Mouse (Mus musculus) thymus, postnatal 25 days (tissue): ENCODE data around the gene A3galt2.
A peak's percentile ranks its signal among the peaks of the same experiment; 100 is the strongest.

Source experiments
- DNase-seq: peaks from one replicate; pipeline ENCODE4 v3.0.0; 2022

A3galt2 gene

DNA sequence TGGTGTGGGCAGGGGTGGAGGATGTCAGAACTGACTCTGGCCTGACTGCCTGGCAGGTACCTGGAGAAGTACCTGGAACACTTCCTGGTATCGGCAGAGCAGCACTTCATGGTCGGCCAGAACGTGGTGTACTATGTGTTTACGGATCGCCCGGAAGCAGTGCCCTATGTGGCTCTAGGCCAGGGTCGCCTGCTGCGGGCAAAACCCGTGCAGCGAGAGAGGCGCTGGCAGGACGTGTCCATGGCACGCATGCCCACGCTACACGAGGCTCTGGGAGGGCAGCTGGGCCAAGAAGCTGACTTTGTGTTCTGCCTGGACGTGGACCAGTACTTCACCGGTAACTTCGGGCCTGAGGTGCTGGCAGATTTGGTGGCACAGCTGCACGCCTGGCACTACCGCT, 11.8 kb downstream of the A3galt2 start:
- no peak for DNase-seq

DNA sequence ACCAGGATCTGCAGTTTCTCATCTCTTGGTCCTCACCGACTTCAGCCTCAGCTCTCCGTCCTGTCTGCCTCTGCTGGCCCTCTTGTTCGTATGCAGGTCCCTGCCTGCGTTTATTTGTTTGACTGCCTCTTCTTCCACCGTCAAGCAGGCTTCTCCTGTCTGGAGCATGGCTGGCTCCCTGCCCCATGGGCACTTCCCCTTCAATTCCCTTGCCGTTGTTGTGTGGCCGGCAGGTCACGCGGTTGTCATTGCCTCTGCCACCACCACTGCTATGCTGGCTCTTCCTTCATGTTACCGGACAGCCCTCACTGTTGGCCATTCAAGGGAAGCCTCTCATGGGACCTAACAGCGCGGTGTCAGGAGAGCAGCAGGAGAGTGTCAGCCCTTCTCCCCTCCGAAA, 13.0 kb downstream of the A3galt2 start:
- no peak for DNase-seq

GRCm38 (mm10) chr4:128769569-128770355, 14.6 kb downstream of the A3galt2 start:
- no peak for DNase-seq

DNA sequence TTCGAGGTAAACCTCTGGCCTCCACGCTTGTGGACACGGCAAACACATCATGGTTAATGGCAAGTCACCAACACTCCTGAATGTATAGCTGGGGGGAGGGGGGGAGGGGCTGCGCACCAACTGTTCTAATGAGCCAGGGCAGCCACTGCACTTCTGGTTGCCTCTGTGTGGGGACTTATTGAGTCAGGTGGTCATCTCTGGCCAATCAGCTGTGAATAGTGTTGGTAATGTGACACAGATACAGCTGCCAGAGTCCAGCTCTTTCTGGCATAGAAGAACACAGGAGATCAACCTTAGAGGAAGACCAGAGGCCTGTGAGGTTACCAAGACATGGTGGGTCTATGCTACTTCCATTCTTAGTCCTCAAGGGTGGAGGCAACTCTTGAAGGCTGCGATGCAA, 15.5 kb downstream of the A3galt2 start:
- no peak for DNase-seq

GRCm38 (mm10) chr4:128773820-128774219, 18.7 kb downstream of the A3galt2 start:
- no peak for DNase-seq

DNA sequence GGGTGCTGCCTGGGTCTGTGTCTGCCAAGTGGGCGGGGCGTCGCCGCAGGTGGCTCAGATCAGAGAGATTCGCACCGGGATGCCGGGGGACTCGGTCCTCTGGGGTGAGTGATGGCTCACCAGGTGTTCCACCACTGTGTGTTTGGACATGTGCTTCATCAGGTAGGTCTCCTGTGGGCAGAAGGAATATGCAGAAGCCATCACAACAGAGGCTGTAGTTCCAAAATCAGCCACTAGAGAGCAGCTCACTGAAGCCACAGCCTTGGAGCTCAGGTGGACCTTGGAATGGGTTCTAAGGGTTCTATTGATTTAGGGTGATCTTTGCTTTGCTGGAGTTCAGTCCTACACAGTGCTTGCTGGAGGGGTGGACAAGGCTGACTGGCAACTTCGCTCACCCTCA, 19.3 kb downstream of the A3galt2 start:
- DNase-seq = peak; percentile 53

DNA sequence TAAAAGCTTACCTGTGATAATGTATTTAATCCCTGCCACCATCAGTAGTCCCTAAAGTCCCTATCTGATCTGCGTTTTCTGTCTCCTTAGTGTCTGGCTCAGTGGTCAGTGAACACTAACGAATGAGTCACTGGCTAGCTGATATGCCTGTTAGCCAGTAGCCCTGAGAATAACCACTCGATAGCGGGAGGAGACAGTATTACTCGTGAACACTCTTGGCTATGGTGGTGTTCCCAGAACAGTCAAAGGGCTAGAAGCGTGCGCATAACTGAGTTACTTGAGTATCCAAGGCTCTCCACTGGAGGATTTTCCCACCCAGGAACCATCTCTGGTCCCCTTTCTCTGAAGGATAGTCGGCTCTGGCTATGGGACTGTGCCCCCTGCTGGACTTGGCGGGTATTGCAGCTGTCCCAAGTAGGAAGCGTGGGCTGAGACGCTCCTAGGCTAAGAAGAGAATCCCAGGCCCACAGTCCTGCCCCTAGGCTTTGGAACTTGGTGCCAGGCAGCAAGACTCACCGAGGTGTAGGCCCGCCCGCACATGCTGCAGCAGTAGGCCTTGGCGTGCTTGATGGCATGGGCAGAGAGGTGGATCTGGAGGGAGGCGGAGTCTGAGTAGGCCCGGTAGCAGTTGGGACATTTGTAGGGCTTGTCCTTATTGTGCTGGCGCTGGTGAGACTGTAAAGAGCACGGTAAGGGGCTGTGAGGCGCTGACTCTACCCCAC, 21.6 kb downstream of the A3galt2 start:
- peak; percentile 73 for DNase-seq

GRCm38 (mm10) chr4:128777593-128777992, 22.4 kb downstream of the A3galt2 start:
- no peak for DNase-seq

DNA sequence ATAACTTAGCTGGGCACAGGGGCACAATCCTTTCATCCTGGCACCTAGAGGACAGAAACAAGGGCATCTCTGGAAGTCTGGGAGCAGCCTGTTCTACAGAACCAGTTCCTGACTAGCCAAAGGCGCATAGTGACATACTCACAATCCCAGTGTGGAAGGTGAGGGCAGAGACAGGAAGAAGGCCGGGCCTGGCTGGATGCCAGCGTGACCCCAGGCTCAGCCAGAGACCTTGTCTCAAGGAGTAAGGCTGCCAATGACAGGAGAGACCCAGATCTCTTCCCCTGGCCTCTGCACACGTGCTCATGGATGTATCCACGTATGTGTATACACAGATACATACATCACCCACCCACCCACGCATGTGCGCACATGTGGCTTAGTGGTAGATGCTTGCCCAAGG, 26.9 kb downstream of the A3galt2 start:
- no peak for DNase-seq

DNA sequence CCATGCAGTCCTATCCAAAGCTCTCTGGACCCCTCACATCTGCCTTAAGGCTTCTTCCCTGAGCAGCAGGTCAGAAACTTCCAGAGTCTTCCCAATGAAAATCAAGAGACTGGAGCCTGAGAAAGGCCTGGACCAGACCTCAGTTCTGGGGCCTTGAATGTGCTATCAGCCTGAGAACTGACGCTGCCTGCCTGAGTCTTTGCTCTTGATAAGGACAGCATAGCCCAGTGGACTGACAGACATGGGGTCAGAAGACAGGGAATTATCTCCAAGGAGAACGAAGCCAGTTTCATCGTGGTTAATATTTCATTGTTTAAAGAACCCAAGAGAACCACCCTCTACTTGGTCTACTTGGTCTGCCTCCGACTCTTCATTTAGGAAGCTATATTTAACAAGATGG, 27.5 kb downstream of the A3galt2 start:
- DNase-seq = no peak

DNA sequence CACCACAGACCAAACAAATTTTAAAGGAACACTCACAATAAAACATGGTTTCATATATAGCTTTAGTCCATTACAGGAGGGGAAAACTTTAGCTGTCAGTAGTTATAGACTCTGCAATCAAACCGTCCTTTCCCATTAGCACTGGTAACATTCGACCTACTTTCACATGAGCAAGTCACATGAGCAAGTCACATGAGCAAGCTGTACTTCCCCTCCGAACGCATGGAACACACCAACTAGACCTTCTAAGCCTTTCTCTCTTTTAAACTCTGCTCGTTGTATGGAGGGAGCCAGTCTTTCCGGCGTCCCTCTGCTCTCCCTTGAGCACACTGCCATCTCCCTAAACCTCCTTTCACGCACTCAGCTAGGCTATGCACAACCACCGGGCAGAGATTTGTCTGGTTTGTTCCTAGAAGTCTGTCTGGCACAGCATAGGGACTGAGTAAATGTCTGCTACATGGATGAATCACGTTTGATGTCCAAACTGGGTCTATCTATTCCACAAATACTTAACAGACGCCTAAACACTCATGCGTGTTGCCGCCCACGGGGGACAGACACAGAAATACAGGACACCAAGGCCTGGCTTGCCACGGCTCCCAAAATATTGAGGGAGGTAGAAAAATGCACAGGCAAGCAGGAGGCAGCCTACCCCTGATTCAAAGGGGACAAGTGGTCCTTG, 29.9 kb downstream of the A3galt2 start:
- no peak for DNase-seq

- DNase-seq = no peak
Measured at GRCm38 (mm10) chr4:128785921-128786654, 30.9 kb downstream of the A3galt2 start.

DNA sequence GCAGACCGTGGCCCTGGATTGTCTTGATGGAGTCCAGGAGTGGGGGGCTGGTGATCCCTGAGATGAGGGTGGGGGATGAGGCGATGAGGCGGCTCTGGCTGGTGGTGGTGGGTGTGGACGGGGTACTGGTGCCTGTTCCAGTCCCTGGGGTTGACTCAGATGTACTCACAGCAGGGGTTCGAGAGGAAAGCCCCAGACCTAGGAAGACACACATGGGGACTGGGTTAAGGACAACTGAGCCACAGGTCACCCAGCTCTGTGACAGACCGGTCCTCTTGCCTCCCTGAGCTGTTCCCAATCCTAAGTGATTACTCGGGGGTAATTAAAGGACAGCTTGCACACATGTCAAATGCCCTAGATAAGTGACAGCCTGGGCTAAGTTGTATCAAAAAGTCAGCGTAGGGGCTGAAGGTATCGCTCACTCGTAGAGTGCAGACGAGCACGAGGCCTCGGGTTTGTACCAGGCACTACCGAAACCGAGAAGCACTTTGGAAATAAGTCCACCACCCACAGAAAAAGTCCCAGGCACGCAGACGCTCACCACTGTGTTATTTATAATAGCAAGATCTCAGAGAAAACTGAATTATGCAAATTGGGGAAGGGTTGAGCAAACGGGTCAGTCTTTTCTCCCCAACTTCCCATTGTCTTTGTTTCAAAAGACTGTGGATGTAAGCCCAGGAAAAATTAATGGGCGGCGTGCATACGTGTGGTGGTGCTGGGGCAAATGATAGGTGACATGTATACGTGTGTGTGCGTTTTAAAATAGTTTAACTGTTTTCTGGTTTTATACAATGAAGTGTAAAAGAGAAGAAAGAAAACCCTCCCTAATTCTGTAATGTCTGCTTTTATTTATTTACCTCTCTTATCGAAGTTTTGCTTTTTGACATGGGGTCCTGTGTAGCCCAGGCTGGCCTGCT, 32.1 kb downstream of the A3galt2 start:
- DNase-seq = no peak

GRCm38 (mm10) chr4:128788108-128788507, 32.9 kb downstream of the A3galt2 start:
- no peak for DNase-seq

DNA sequence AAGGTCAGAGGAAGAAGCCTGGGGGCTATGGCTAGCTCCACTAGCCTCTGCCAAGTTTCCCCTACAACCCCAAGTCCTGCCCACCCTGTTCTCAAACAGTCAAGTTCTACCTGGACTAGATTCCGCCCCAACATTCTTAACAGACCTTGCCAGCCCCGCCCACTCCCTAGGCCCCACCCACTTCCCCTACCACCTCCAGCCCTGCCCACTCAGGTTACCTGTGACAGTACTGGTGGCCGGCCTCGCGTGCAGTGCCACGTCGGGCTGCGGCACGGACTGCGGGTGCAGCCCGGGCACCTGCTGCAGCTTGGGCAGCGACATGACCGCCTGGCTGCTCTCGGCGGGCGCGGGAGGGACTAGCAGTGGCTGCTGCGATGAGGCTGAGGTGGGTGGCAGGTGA, 34.5 kb downstream of the A3galt2 start:
- no peak for DNase-seq

- DNase-seq = no peak
Measured at GRCm38 (mm10) chr4:128793710-128794109, 38.5 kb downstream of the A3galt2 start.

- DNase-seq = no peak
Measured at GRCm38 (mm10) chr4:128794198-128794597, 39.0 kb downstream of the A3galt2 start.

DNA sequence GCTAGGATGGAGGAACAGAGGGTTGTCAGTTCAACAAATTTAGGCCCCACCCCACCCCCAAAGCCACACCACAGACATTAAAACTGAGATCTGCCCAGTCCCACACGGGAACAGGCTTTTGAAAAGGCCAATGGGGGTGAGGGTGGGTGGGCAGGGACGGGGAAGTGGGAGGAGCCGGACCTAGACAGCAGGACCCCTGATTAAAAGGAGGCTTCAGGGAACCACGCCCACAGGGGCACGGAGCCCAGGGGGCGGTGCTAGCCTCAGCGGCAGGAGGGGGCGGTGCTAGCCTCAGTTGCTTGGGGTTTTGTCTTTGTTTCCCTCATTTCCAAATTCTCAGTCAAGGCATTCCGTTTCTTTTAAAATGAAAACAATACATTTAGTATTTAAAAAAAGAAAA, 40.4 kb downstream of the A3galt2 start:
- DNase-seq = peak; percentile 35

DNA sequence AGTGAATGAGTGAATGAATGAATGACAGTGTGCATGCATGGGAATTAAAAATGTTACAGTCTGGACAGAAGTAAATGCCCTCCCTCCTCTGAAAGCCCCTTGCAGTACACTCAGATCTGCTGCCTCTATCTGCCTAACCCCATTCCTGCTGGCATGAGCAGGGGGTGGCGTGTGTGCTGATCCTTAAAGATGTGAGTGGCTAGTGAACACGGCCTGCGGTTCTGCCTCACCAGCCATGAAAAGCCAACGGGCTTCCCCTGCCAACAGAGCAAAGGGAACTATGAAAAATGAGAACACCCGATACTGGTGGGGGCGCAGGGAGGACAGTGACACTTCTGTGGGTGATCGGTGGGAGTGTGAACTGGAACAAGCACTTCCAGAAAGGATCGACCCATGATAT, 41.6 kb downstream of the A3galt2 start:
- no peak for DNase-seq

GRCm38 (mm10) chr4:128801675-128802465, 46.7 kb downstream of the A3galt2 start:
- no peak for DNase-seq

DNA sequence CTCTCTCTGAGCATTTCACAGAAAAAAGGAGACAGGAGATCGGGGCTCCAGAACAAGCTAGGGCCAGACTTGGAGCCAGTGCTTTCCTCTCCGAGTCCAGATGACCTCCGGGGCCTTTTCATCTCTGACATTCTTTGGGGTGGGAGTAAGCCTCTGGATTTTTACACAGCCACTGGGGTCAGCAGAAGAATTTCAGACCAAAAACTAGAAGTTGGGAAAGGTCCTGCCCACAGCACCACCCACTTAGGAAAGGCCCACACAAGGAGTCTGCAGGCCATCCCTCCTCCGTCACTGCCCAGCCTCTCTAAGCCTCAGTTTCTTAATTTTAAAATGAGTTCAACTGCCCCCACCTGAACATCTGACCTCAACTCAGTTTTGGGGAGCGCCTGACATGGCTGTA, 48.4 kb downstream of the A3galt2 start:
- DNase-seq = no peak
